Mouse (Mus musculus): ENCODE data around the gene Hdgf.
A peak's percentile ranks its signal among the peaks of the same experiment; 100 is the strongest.
"Not testable (repeated sequence)": the region's sequence is repeated elsewhere in the genome, so short reads cannot be mapped to it uniquely, and the experiment has no call there.

The Hdgf gene

GRCm38 (mm10) chr3:87905880-87906485 is at the start of gene Hdgf:
Hdgf (plus strand) TSS chr3:87906321.
- DNase-seq, result peak; percentile 99

GRCm38 (mm10) chr3:87857666-87858065 is 48.5 kb upstream of the Hdgf start:
- DNase-seq, result no peak

GRCm38 (mm10) chr3:87859813-87860212 is 46.3 kb upstream of the Hdgf start:
- DNase-seq, result peak; percentile 80

- DNase-seq, result not testable (repeated sequence)
Measured at GRCm38 (mm10) chr3:87864111-87864510, 42.0 kb upstream of the Hdgf start.

- DNase-seq, result no peak
Measured at GRCm38 (mm10) chr3:87877730-87878129, 28.4 kb upstream of the Hdgf start.

GRCm38 (mm10) chr3:87884291-87884690 is 21.8 kb upstream of the Hdgf start:
- no peak for DNase-seq

DNA sequence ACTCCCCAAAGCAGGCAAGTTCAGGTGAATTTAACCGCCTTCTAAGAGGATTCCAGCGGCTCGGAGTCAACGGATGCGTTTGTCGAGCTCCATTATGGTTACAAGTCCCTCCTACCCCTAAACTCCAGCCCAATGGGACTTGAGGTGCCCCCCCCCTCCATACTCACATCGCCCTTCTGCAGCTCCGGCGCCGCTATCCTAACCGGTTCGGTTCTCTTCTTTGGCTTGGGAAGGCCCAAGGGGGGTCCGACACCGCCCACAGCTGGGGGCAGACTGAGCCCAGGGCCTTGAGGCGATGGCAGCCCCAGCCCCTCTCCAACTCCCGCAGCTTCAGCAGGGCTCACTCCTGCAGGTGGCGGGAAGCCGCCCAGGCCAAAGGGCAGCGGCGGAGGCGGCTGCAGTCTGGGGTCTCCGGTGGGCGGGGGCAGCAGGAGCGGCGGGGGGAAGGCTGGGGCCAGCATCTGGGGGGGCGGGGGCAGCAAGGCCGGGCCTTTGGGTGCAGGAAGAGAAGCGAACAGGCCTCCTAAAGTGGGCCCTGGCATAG is 21.3 kb upstream of the Hdgf start:
- DNase-seq, result peak; percentile 56

DNA sequence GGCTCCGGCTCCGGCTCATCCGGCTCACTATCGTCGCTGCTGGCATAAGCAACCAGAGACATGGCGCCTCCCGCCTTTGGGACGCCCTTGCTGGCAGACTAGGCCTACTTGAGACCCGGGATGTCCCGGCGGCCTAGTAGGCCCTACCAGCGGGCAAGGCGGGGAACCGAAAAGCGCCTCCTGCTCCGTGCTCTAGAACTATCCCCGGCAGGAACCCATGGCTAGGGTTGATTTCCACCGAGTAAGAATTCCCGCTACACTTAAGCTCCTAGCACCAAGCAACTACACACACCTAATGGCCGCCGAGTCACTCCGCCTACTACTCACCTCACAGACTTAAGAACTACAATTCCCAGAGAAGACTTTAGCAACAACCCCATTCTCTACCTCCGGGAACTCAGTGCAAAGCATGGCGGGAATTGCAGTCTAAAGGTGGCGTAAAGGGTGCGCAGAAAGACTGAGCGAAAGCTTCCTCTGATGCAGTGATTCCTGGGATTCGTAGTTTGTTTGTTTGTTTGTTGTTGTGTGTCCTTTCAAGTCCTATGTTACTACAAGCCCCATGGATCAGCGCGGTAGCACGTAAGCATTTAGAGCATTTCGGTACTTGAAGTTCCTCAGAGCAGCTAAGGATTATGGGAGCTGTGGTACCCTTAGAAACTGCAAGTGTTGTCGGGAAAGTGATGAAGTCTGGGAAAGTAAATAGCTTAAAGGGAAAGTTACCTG is 20.7 kb upstream of the Hdgf start, which contains the start of gene Prcc:
TSS of gene Prcc (minus strand) at position 328 of the 723 bp plus-strand sequence.
- peak; percentile 100 for DNase-seq

DNA sequence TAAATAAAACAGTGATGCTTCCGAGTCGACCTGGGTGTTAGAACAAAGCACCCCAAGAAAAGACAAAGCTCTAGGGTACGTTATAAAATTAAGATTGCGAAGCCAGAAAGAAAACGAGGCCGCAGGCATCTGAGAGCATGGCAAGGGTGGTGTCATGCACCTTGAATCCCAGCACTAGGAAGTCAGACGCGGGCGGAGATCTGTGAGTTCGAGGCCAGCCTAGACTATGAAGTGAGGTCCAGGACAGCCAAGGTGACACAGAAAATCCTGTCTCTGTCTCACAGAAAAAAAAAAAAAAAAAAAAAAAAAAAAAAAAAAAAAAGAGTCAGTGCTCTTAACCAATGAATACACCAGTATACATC is 20.1 kb upstream of the Hdgf start:
- no peak for DNase-seq

- DNase-seq, result no peak
Measured at GRCm38 (mm10) chr3:87886416-87886815, 19.7 kb upstream of the Hdgf start.

GRCm38 (mm10) chr3:87887400-87887799 is 18.7 kb upstream of the Hdgf start:
- not testable (repeated sequence) for DNase-seq

DNA sequence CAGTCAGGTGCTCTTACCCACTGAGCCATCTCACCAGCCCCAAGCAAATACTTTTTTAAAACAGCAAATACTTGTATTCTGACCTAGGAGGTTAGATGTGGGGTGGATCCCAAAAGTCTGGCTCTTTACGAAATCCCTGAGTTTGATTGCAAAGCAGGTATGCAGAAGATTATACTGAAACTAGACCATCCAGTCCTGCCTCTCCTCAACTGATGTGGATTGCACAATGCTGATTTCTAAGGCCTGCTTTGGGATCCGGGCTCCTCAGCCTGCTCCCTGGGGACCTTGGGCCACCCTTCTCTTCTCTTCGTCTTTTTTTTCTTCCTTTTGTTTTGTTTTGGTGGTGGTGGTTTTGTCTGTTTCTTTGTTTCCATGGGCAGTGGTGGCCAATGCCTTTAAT is 14.6 kb upstream of the Hdgf start:
- DNase-seq, result no peak

DNA sequence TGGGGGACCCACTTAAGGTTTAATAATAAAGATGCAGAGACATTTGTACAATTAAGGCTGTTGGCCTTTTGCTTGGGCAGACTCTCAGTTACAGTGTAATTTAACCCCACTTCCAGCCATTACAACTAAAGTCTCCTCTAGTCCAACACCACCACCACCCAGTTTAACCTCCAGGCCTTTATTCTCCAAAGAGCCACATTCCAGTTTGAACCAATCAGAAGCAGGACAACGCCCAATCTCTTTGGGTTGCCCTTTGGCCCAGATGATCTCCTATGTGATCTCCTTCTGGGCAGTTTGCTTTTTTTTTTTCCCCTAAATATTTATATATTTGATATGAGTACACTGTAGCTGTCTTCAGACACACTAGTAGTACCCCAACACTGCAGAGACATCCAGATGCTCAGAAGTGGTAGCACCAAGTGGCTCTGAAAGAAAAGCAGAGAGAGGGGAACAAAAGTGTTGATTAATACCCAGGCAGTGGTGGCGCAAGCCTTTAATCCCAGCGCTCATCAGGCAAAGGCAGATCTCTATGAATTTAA is 12.7 kb upstream of the Hdgf start:
- no peak for DNase-seq

- DNase-seq, result no peak
Measured at GRCm38 (mm10) chr3:87899266-87899665, 6.9 kb upstream of the Hdgf start.

GRCm38 (mm10) chr3:87899776-87900175 is 6.3 kb upstream of the Hdgf start:
- DNase-seq, result no peak

- DNase-seq, result no peak
Measured at GRCm38 (mm10) chr3:87901036-87901624, 5.0 kb upstream of the Hdgf start.

- DNase-seq, result not testable (repeated sequence)
Measured at GRCm38 (mm10) chr3:87901959-87902358, 4.2 kb upstream of the Hdgf start.

DNA sequence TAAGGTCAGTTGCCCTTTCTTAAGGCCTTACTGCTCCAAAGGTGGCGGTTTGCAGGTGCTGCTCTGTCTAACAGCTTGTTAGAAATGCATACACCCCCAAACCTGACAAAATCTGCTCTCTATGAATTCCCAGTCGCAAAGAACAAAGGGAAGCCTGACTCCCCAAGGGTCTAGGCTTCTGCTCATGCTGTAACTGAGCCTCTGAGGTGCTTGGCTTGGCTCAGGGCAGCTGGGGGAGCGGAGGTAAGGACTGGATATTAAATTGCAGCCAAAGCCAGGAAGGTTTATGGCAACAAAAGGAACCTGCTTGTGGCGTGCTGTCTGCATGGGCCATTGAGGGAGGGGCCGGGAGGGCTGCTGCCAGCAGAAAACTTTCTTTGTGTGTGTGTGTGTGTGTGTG is 2.3 kb upstream of the Hdgf start:
- no peak for DNase-seq

GRCm38 (mm10) chr3:87906601-87906980 is 470 bp downstream of the Hdgf start:
- no peak for DNase-seq

- peak; percentile 34 for DNase-seq
Measured at GRCm38 (mm10) chr3:87906981-87907857, 1.1 kb downstream of the Hdgf start.

- no peak for DNase-seq
Measured at GRCm38 (mm10) chr3:87907906-87908305, 1.8 kb downstream of the Hdgf start.

GRCm38 (mm10) chr3:87909381-87909780 is 3.3 kb downstream of the Hdgf start:
- no peak for DNase-seq

DNA sequence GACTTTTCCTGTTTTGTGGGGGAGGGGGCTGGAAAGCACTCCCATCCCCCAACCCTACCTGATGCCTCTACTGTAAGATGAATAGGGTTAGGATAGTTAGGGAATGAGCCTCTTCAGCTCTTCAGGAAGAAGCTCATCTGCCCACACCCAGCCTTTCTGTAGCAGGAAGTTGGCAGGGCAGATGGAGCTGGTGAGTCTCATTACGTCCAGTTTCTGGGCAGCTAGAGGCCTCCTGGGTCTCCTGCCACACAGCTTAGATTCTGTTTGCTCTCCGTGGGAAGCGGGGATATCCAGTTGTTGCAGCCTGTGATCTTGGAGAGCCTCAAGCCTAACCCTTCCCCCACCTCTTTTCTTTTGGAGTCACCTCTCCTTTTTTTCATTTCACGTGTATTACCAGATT is 3.8 kb downstream of the Hdgf start:
- no peak for DNase-seq

All from retina, postnatal 1 day (tissue).